Mouse (Mus musculus): ENCODE results near the gene Gm11444. TPM values are rescaled to one million over a fixed set of nuclear protein-coding genes. Genes with fewer than 3 reads are reported as not detected.
A peak's percentile ranks its signal among the peaks of the same experiment; 100 is the strongest.

Gene Gm11444
- polyA plus RNA-seq, 1 experiment from 2014 or later = not detected

- WGBS = under 1% methylated on average over 26 of the region's 26 CpGs
- ATAC-seq (ENCODE audit: low read depth) = no peak
- Histone ChIP-seq H3K4me3 (no peak overlapping the region), H3K9me3 (no peaks in the 10 kb centered on the region), H3K4me2 (no peak overlapping the region), H3K4me1 (replicated peaks) (peaks cover 16% of the 10 kb centered on the region), H3K36me3 (no peaks in the 10 kb centered on the region), H3K27ac (replicated peaks) (no peak overlapping the region), H3K27me3 (peaks cover 98% of the 10 kb centered on the region), H3K9ac (no peak overlapping the region)
Measured at GRCm38 (mm10) chr11:85888451-85888961, 38.4 kb upstream of the Gm11444 start.

GRCm38 (mm10) chr11:85887801-85888450 lies 37.8 kb upstream of the Gm11444 start:
- H3K4me2 ChIP-seq = no peak overlapping the region
- H3K4me3 ChIP-seq = no peak overlapping the region
- under 1% methylated on average over 17 of the region's 17 CpGs for WGBS

GRCm38 (mm10) chr11:85887273-85887672 lies 37.1 kb upstream of the Gm11444 start:
- no peak for ATAC-seq (ENCODE audit: low read depth)
- no peaks in the 10 kb centered on the region for H3K36me3 ChIP-seq
- H3K4me3 ChIP-seq = no peak overlapping the region
- no peak overlapping the region for H3K27ac ChIP-seq (replicated peaks)
- no peak overlapping the region for H3K9ac ChIP-seq
- peaks cover 16% of the 10 kb centered on the region for H3K4me1 ChIP-seq (replicated peaks)
- H3K27me3 ChIP-seq = peaks cover 98% of the 10 kb centered on the region
- WGBS = 18% methylated on average over 6 of the region's 6 CpGs
- H3K9me3 ChIP-seq = no peaks in the 10 kb centered on the region
- H3K4me2 ChIP-seq = no peak overlapping the region

More at GRCm38 (mm10) chr11:85887801-85888450, 37.8 kb upstream of the Gm11444 start:
- Histone ChIP-seq H3K4me1 (replicated peaks) (peaks cover 16% of the 10 kb centered on the region), H3K27me3 (peaks cover 98% of the 10 kb centered on the region), H3K27ac (replicated peaks) (no peak overlapping the region), H3K9ac (no peak overlapping the region), H3K9me3 (no peaks in the 10 kb centered on the region), H3K36me3 (no peaks in the 10 kb centered on the region)
- ATAC-seq (ENCODE audit: low read depth) = no peak

- peaks cover 16% of the 10 kb centered on the region for H3K4me1 ChIP-seq (replicated peaks)
- no peaks in the 10 kb centered on the region for H3K36me3 ChIP-seq
- 1% methylated on average over 22 of the region's 22 CpGs for WGBS
- no peaks in the 10 kb centered on the region for H3K9me3 ChIP-seq
- H3K27ac ChIP-seq (replicated peaks) = no peak overlapping the region
- no peak for ATAC-seq (ENCODE audit: low read depth)
- H3K4me2 ChIP-seq = no peak overlapping the region
- H3K27me3 ChIP-seq = peaks cover 98% of the 10 kb centered on the region
- H3K9ac ChIP-seq = no peak overlapping the region
- no peak overlapping the region for H3K4me3 ChIP-seq
Measured at GRCm38 (mm10) chr11:85886429-85886785, 36.3 kb upstream of the Gm11444 start.

- no peak; the same call in 1 of the 2 replicates for ATAC-seq (ENCODE audit: low read depth)
- Histone ChIP-seq H3K27me3 (peaks cover 96% of the 10 kb centered on the region), H3K27ac (replicated peaks) (no peak within 1 kb of the TSS), H3K4me1 (replicated peaks) (peaks cover 16% of the 10 kb centered on the region), H3K4me2 (no peak within 1 kb of the TSS), H3K4me3 (no peak within 1 kb of the TSS), H3K36me3 (no peaks in the 10 kb centered on the region), H3K9ac (no peak within 1 kb of the TSS), H3K9me3 (no peaks in the 10 kb centered on the region)
- WGBS = 12% methylated on average over 21 of the region's 28 CpGs
Measured at GRCm38 (mm10) chr11:85885665-85886428, 35.7 kb upstream of the Gm11444 start, which contains the start of gene Tbx4. Gene Tbx4 (plus strand): TSS chr11:85886422.

- H3K4me1 ChIP-seq (replicated peaks) = peaks cover 12% of the 10 kb centered on the region
- H3K27ac ChIP-seq (replicated peaks) = no peak overlapping the region
- ATAC-seq (ENCODE audit: low read depth) = no peak
- H3K9ac ChIP-seq = no peak overlapping the region
- no peak overlapping the region for H3K4me2 ChIP-seq
- no peaks in the 10 kb centered on the region for H3K9me3 ChIP-seq
- 44% methylated on average over 4 of the region's 4 CpGs for WGBS
- H3K4me3 ChIP-seq = no peak overlapping the region
- H3K27me3 ChIP-seq = peaks cover 88% of the 10 kb centered on the region
- H3K36me3 ChIP-seq = no peaks in the 10 kb centered on the region
Measured at GRCm38 (mm10) chr11:85884498-85884897, 34.4 kb upstream of the Gm11444 start.

- Histone ChIP-seq H3K9ac (no peak overlapping the region), H3K9me3 (no peaks in the 10 kb centered on the region), H3K36me3 (no peaks in the 10 kb centered on the region), H3K4me3 (no peak overlapping the region), H3K4me1 (replicated peaks) (no peaks in the 10 kb centered on the region), H3K4me2 (peak overlapping the region; percentile 22; the same call in 1 of the 2 replicates), H3K27me3 (peaks cover 25% of the 10 kb centered on the region), H3K27ac (replicated peaks) (no peak overlapping the region)
- WGBS = 52% methylated on average over 24 of the region's 24 CpGs
- no peak for ATAC-seq (ENCODE audit: low read depth)
Measured at GRCm38 (mm10) chr11:85876059-85876788, 26.1 kb upstream of the Gm11444 start.

GRCm38 (mm10) chr11:85864363-85864762 lies 14.2 kb upstream of the Gm11444 start:
- Histone ChIP-seq H3K9ac (no peak overlapping the region), H3K4me1 (replicated peaks) (no peaks in the 10 kb centered on the region), H3K36me3 (no peaks in the 10 kb centered on the region), H3K9me3 (no peaks in the 10 kb centered on the region), H3K27ac (replicated peaks) (no peak overlapping the region), H3K4me3 (no peak overlapping the region), H3K27me3 (no peaks in the 10 kb centered on the region), H3K4me2 (no peak overlapping the region)
- no peak for ATAC-seq (ENCODE audit: low read depth)
- WGBS = 37% methylated on average over 7 of the region's 7 CpGs

- no peak overlapping the region for H3K9ac ChIP-seq
- H3K27me3 ChIP-seq = no peaks in the 10 kb centered on the region; the same call in 1 of the 2 replicates
- no peaks in the 10 kb centered on the region for H3K9me3 ChIP-seq
- H3K4me1 ChIP-seq (replicated peaks) = no peaks in the 10 kb centered on the region
- H3K4me3 ChIP-seq = no peak overlapping the region
- ATAC-seq (ENCODE audit: low read depth) = no peak
- H3K36me3 ChIP-seq = no peaks in the 10 kb centered on the region
- H3K4me2 ChIP-seq = no peak overlapping the region
- 11% methylated on average over 6 of the region's 6 CpGs for WGBS
- no peak overlapping the region for H3K27ac ChIP-seq (replicated peaks)
Measured at GRCm38 (mm10) chr11:85857997-85858698, 8.0 kb upstream of the Gm11444 start.

GRCm38 (mm10) chr11:85850758-85851157 lies 625 bp upstream of the Gm11444 start:
- no peaks in the 10 kb centered on the region for H3K36me3 ChIP-seq
- H3K9me3 ChIP-seq = no peaks in the 10 kb centered on the region
- WGBS = 42% methylated on average over 6 of the region's 6 CpGs
- H3K27me3 ChIP-seq = peaks cover 31% of the 10 kb centered on the region
- H3K4me1 ChIP-seq (replicated peaks) = no peaks in the 10 kb centered on the region
- H3K4me2 ChIP-seq = no peak overlapping the region
- H3K27ac ChIP-seq (replicated peaks) = no peak overlapping the region
- H3K9ac ChIP-seq = no peak overlapping the region
- H3K4me3 ChIP-seq = no peak overlapping the region
- ATAC-seq (ENCODE audit: low read depth) = no peak

GRCm38 (mm10) chr11:85849037-85849436 lies 1.1 kb downstream of the Gm11444 start:
- peak overlapping the region; percentile 30 for H3K4me3 ChIP-seq
- H3K36me3 ChIP-seq = no peaks in the 10 kb centered on the region
- H3K27me3 ChIP-seq = peaks cover 48% of the 10 kb centered on the region
- no peaks in the 10 kb centered on the region for H3K9me3 ChIP-seq
- 2% methylated on average over 21 of the region's 21 CpGs for WGBS
- H3K9ac ChIP-seq = 0 out of 2 replicates have a peak overlapping the region, but pooled peaks have one; percentile 39
- peak overlapping the region; percentile 62 for H3K4me2 ChIP-seq
- peaks cover 6% of the 10 kb centered on the region for H3K4me1 ChIP-seq (replicated peaks)
- H3K27ac ChIP-seq (replicated peaks) = no peak overlapping the region
- peak; percentile 67; the same call in 1 of the 2 replicates for ATAC-seq (ENCODE audit: low read depth)
